Mouse (Mus musculus): Measurements from ENCODE around the gene Gm20388. TPM values are rescaled to one million over a fixed set of nuclear protein-coding genes. Genes with fewer than 3 reads are reported as not detected.

The Gm20388 gene
- total and polyA plus RNA-seq, 2 experiments from 2014 or later, result 17.3 TPM; not detected in 1

DNA sequence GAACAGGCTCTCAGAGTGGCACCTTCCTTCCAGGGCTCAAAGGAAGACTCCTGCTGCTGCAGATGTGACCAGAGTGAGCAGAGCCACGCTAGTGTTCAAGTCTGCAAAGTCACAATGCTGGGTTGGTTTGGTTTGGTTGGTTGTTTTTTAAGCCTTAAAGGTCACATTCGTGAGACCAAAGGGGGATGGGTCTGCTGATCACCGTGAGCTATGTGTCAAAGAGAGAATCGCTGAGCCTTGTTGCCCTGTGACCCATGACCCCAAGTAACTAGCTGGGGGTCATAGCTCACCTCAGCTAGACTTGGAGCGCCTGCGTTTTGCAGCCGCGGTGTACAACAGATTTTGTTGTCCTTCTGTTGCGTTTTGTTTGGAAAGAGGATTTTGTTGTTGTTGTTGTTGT is 1460.6 kb downstream of the Gm20388 start:
- no peak overlapping the region for H3K9ac ChIP-seq (replicated peaks; ENCODE audit: low read depth, low read length)
- DNase-seq (ENCODE audit: low spot score), result no peak
- TF ChIP-seq CTCF (IDR thresholded peaks at IDR 0.05; ENCODE audit: low read depth) (no peak), EP300 (IDR thresholded peaks at IDR 0.05; ENCODE audit: low read depth) (no peak)
- H3K9me3 ChIP-seq (replicated peaks; ENCODE audit: control insufficient read depth, low read length), result no peaks in the 10 kb centered on the region
- H3K4me1 ChIP-seq (ENCODE audit: control insufficient read depth, insufficient read depth), result no peaks in the 10 kb centered on the region; the same call in 1 of the 2 replicates
- no peak overlapping the region for H3K4me2 ChIP-seq (ENCODE audit: low read depth, low read length)
- no peak overlapping the region for H3K27ac ChIP-seq (ENCODE audit: low read depth)
- no peak overlapping the region for H3K4me3 ChIP-seq (ENCODE audit: low read depth, low read length)
- H3K27me3 ChIP-seq (ENCODE audit: control insufficient read depth, insufficient read depth, low read length), result no peaks in the 10 kb centered on the region
- ATAC-seq (ENCODE audit: insufficient read depth, low read depth), result no peak
- 81% methylated on average over 9 of the region's 9 CpGs for WGBS
- no peaks in the 10 kb centered on the region for H3K36me3 ChIP-seq (replicated peaks; ENCODE audit: control insufficient read depth, insufficient read depth, low read length)

DNA sequence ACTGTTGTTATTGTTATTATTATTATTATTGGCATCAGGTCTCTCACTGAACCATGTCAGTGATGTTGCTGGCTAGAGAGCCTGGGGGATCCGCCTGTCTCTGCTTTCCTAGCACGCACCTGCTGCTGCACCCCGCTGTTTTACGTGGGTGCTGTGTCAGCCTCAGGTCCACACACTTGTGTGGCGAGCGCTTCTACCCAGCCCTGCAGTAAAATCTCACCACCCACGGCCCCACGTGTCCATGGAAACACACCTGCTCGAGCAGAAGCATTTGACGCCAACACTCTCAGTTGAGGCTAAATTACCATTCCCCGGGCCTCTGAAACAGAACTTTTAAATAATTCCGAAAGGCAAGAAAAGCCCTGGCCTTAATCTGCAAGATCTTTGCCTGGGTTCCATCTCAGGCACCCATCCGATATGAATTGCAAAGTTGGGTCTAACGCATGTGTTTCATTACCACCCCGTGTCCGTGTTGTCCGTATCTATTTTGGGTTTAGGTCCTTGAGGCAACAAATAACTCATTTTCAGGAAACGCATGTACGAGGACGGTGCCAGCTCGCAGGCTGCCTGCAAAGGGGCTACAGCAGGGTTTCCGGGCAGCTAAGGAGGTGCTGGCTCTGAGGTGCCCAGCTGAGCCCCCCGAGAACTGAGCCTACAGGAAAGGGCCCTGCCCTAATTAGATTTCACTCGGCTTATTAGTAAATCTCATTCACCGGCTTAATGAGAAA is 1461.4 kb downstream of the Gm20388 start:
- Histone ChIP-seq H3K36me3 (replicated peaks; ENCODE audit: control insufficient read depth, insufficient read depth, low read length) (no peaks in the 10 kb centered on the region), H3K27me3 (ENCODE audit: control insufficient read depth, insufficient read depth, low read length) (no peaks in the 10 kb centered on the region), H3K27ac (ENCODE audit: low read depth) (no peak overlapping the region), H3K9ac (replicated peaks; ENCODE audit: low read depth, low read length) (no peak overlapping the region), H3K4me1 (ENCODE audit: control insufficient read depth, insufficient read depth) (peaks cover 3% of the 10 kb centered on the region; the same call in 1 of the 2 replicates), H3K9me3 (replicated peaks; ENCODE audit: control insufficient read depth, low read length) (no peaks in the 10 kb centered on the region), H3K4me3 (ENCODE audit: low read depth, low read length) (no peak overlapping the region), H3K4me2 (ENCODE audit: low read depth, low read length) (no peak overlapping the region)
- ATAC-seq (ENCODE audit: insufficient read depth, low read depth), result no peak
- TF ChIP-seq CTCF (IDR thresholded peaks at IDR 0.05; ENCODE audit: low read depth) (no peak), EP300 (IDR thresholded peaks at IDR 0.05; ENCODE audit: low read depth) (no peak)
- DNase-seq (ENCODE audit: low spot score), result no peak
- 69% methylated on average over 25 of the region's 25 CpGs for WGBS

DNA sequence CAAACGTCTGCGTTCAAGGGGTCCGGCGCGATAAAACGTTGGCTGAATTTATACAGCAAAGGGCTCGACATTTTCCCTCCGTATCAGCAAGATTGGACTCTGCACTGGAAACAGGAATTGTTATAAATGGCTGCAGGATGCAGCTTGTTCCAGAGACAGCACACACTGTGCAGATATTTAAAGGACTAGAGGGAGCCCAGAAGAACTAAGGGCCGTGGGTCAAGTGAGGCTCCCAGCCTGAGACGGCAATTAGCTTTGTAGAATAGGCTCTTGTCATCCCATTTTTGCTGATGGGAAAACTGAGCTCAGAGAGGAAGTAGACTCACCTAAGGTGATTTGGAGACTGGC is 1462.0 kb downstream of the Gm20388 start:
- Histone ChIP-seq H3K9ac (replicated peaks; ENCODE audit: low read depth, low read length) (no peak overlapping the region), H3K9me3 (replicated peaks; ENCODE audit: control insufficient read depth, low read length) (no peaks in the 10 kb centered on the region), H3K27me3 (ENCODE audit: control insufficient read depth, insufficient read depth, low read length) (no peaks in the 10 kb centered on the region), H3K4me1 (ENCODE audit: control insufficient read depth, insufficient read depth) (peaks cover 9% of the 10 kb centered on the region; the same call in 1 of the 2 replicates), H3K4me3 (ENCODE audit: low read depth, low read length) (no peak overlapping the region), H3K27ac (ENCODE audit: low read depth) (no peak overlapping the region), H3K36me3 (replicated peaks; ENCODE audit: control insufficient read depth, insufficient read depth, low read length) (no peaks in the 10 kb centered on the region), H3K4me2 (ENCODE audit: low read depth, low read length) (no peak overlapping the region)
- WGBS, result 69% methylated on average over 10 of the region's 10 CpGs
- no peak for DNase-seq (ENCODE audit: low spot score)
- ATAC-seq (ENCODE audit: insufficient read depth, low read depth), result no peak
- no peak for TF ChIP-seq CTCF (IDR thresholded peaks at IDR 0.05; ENCODE audit: low read depth)
- TF ChIP-seq EP300 (IDR thresholded peaks at IDR 0.05; ENCODE audit: low read depth), result no peak

DNA sequence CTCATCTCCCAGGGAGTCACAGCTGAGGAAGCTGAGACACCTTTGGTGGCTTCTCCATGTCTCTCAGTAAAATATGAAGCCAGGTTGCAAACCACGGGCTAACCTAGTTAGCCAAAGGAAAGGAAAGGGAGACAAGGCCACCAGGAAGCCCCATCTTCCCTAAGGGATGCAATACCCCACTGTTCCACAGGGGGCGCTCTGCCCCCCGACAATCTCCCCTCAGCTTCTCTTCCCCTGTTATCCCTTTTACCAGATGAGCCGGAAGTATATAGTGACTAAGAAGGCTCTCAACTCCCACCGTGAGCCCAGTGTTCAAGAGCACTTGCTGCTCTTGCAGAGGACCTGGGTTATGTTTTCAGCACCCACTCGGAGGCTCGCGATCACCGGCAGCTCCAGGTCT is 1463.6 kb downstream of the Gm20388 start:
- H3K4me2 ChIP-seq (ENCODE audit: low read depth, low read length), result no peak overlapping the region
- no peak overlapping the region for H3K27ac ChIP-seq (ENCODE audit: low read depth)

DNA sequence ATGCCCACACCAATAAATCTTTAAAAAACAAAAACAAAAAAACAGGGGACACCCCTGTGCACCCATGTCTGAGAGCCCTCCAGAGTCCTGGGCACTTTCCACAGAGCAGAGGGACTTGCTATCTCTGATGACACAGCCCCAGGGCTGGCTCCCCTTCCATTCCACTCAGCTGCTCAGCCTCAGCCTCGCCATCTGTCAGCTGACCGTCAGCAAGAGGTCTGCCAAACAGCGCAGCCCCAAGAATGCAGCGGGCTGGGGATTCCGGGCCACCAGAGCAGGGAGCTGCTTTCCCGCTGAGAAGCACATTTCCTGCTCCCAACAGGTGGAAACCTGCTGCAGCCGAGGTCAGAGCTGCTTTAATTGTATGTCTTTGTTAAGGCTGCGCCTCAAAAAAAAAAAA is 1464.1 kb downstream of the Gm20388 start:
- H3K27me3 ChIP-seq (ENCODE audit: control insufficient read depth, insufficient read depth, low read length), result no peaks in the 10 kb centered on the region
- peak; percentile 71 for DNase-seq (ENCODE audit: low spot score)
- H3K27ac ChIP-seq (ENCODE audit: low read depth), result no peak overlapping the region
- H3K4me3 ChIP-seq (ENCODE audit: low read depth, low read length), result no peak overlapping the region
- TF ChIP-seq CTCF (IDR thresholded peaks at IDR 0.05; ENCODE audit: low read depth), result no peak
- no peak for TF ChIP-seq EP300 (IDR thresholded peaks at IDR 0.05; ENCODE audit: low read depth)
- H3K36me3 ChIP-seq (replicated peaks; ENCODE audit: control insufficient read depth, insufficient read depth, low read length), result no peaks in the 10 kb centered on the region
- 13% methylated on average over 8 of the region's 8 CpGs for WGBS
- no peaks in the 10 kb centered on the region for H3K9me3 ChIP-seq (replicated peaks; ENCODE audit: control insufficient read depth, low read length)
- ATAC-seq (ENCODE audit: insufficient read depth, low read depth), result peak; percentile 39
- H3K4me1 ChIP-seq (ENCODE audit: control insufficient read depth, insufficient read depth), result peaks cover 12% of the 10 kb centered on the region; the same call in 1 of the 2 replicates
- no peak overlapping the region for H3K4me2 ChIP-seq (ENCODE audit: low read depth, low read length)
- H3K9ac ChIP-seq (replicated peaks; ENCODE audit: low read depth, low read length), result no peak overlapping the region

More for the DNA sequence above, 1463.6 kb downstream of the Gm20388 start:
- Histone ChIP-seq H3K36me3 (replicated peaks; ENCODE audit: control insufficient read depth, insufficient read depth, low read length) (no peaks in the 10 kb centered on the region), H3K9me3 (replicated peaks; ENCODE audit: control insufficient read depth, low read length) (no peaks in the 10 kb centered on the region), H3K4me3 (ENCODE audit: low read depth, low read length) (no peak overlapping the region), H3K27me3 (ENCODE audit: control insufficient read depth, insufficient read depth, low read length) (no peaks in the 10 kb centered on the region), H3K4me1 (ENCODE audit: control insufficient read depth, insufficient read depth) (peaks cover 12% of the 10 kb centered on the region; the same call in 1 of the 2 replicates), H3K9ac (replicated peaks; ENCODE audit: low read depth, low read length) (no peak overlapping the region)
- TF ChIP-seq EP300 (IDR thresholded peaks at IDR 0.05; ENCODE audit: low read depth), result no peak
- peak; percentile 31 for TF ChIP-seq CTCF (IDR thresholded peaks at IDR 0.05; ENCODE audit: low read depth)
- DNase-seq (ENCODE audit: low spot score) (no peak), ATAC-seq (ENCODE audit: insufficient read depth, low read depth) (no peak)
- WGBS, result 20% methylated on average over 9 of the region's 9 CpGs
